Mouse (Mus musculus) MEL (cell line): ENCODE measurements around the gene Phospho2.

Experiments
- CTCF ChIP-seq, 3 experiments: IDR thresholded peaks in 2 of 3; conservative IDR thresholded peaks in 1 of 3; 2 replicates each; pipeline ENCODE4 v1.5.1; 2011 to 2012; ENCODE audit warnings: low read length in 3 of 3, low read depth in 2 of 3, mild to moderate bottlenecking in 2 of 3, improper control_type of control experiment in 1 of 3, inconsistent platforms in 1 of 3, mixed read lengths in 1 of 3, moderate library complexity in 1 of 3; ENCODE audit not compliant: control insufficient read depth in 1 of 3, insufficient read depth in 1 of 3, poor library complexity in 1 of 3, severe bottlenecking in 1 of 3
- EP300 ChIP-seq, 2 experiments: IDR thresholded peaks; 2 replicates each; pipeline ENCODE4 v1.6.1; 2011; ENCODE audit warnings: improper control_type of control experiment in 2 of 2, low read length in 2 of 2, low read depth in 1 of 2, mild to moderate bottlenecking in 1 of 2
- ETS1 ChIP-seq: IDR thresholded peaks from 2 replicates; pipeline ENCODE4 v1.6.1; 2012; ENCODE audit warnings: low read depth, mild to moderate bottlenecking, inconsistent platforms, low read length, improper control_type of control experiment, moderate library complexity
- JUND ChIP-seq: IDR thresholded peaks from 2 replicates; pipeline ENCODE4 v1.6.1; 2011; ENCODE audit warnings: low read depth, mild to moderate bottlenecking, improper control_type of control experiment, low read length
- MAX ChIP-seq: IDR thresholded peaks from 2 replicates; pipeline ENCODE4 v1.6.1; 2011; ENCODE audit warnings: low read length, improper control_type of control experiment
- POLR2A ChIP-seq, 2 experiments: IDR thresholded peaks; 2 replicates each; pipeline ENCODE4 v1.6.1; 2011 to 2012; ENCODE audit warnings: low read length in 2 of 2, mild to moderate bottlenecking in 2 of 2, control low read depth in 1 of 2, improper control_type of control experiment in 1 of 2, low read depth in 1 of 2, moderate library complexity in 1 of 2; ENCODE audit not compliant: control insufficient read depth in 1 of 2, insufficient read depth in 1 of 2, poor library complexity in 1 of 2
- SMC3 ChIP-seq: IDR thresholded peaks from 2 replicates; pipeline ENCODE4 v1.6.1; 2011; ENCODE audit warnings: low read depth, low read length, improper control_type of control experiment
- UBTF ChIP-seq: IDR thresholded peaks from 2 replicates; pipeline ENCODE4 v1.6.1; 2012; ENCODE audit warnings: low read depth, mild to moderate bottlenecking, inconsistent platforms, low read length, improper control_type of control experiment, moderate library complexity, borderline replicate concordance; ENCODE audit not compliant: insufficient read depth

DNA sequence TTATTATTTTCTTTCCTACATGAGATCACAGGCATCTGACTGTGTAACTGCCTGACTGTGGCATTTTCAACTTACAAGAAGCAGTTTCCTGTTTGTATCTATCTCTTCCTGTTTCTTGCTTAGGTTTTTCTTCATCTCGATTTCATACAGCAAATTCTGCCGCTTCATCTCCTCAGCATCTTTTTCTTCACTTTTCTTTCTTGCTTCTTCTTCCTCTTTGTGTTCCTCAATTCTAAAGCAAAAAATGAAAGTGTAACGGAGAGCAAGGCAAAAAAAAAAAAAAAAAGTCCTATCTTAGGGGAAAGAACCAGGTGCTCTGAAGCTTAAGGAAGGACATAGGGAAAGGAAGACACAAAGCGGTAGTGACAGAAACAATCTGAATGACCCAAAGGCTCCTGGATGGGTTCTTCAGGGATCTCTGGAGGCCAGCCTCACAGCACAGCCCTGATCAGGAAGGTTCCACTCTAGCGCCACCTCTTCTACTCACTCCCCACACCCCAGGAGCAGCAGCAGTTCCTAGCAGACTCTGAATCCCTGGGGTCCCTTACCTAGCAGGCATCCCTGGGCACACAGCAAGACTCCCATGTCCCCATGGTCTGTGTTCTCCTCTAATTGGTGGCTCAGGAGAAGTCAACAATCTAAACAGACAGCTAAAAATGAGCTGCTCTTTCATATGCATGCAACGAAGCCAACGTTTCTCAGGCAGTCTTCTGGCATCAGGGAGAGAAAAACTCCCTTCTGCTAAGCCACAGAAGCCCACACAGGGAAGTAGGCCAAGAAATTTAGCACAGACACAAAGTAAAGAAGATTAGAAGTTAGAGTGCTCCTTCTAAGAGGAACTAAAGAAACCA lies 11.2 kb upstream of the Phospho2 start:
- TF ChIP-seq CTCF (IDR thresholded peaks at IDR 0.05 in 2 of 3, conservative IDR thresholded peaks at IDR 0.05 in 1 of 3; ENCODE audit: control insufficient read depth in 1 of 3, insufficient read depth in 1 of 3, low read depth in 2 of 3, low read length in 3 of 3, poor library complexity in 1 of 3, severe bottlenecking in 1 of 3) (peak in 2 of 3 experiments; percentile 13 to 25; a peak in 3 of 6 replicates), EP300 (IDR thresholded peaks at IDR 0.05; ENCODE audit: low read depth in 1 of 2, low read length in 2 of 2) (peak in 1 of 2 experiments; percentile 40; a peak in 1 of 4 replicates), JUND (no peak), ETS1 (no peak), MAX (no peak), SMC3 (no peak), UBTF (0 out of 2 replicates have a peak, but pooled peaks have one; percentile 61), POLR2A (IDR thresholded peaks at IDR 0.05; ENCODE audit: control insufficient read depth in 1 of 2, insufficient read depth in 1 of 2, low read depth in 1 of 2, low read length in 2 of 2, poor library complexity in 1 of 2) (peak in 1 of 2 experiments; percentile 34; a peak in 2 of 4 replicates)
